Mouse (Mus musculus) olfactory bulb, adult 2 months (tissue): ENCODE results near the gene 2700097O09Rik. TPM values are rescaled to one million over a fixed set of nuclear protein-coding genes. Genes with fewer than 3 reads are reported as not detected.

Experiments
- H3K27ac ChIP-seq: fragments of 200-500 bp; 2 replicates; pipeline ENCODE4 v1.5.1; 2012; ENCODE audit warnings: low read depth, low read length; ENCODE audit not compliant: insufficient read depth
- H3K4me1 ChIP-seq: fragments of 200-500 bp; 2 replicates; pipeline ENCODE4 v1.6.1; 2012; ENCODE audit warnings: low read length; ENCODE audit not compliant: control insufficient read depth, insufficient read depth
- H3K4me3 ChIP-seq: fragments of 200-500 bp; 2 replicates; pipeline ENCODE4 v1.5.1; 2012; ENCODE audit warnings: mild to moderate bottlenecking, low read depth, low read length, moderate library complexity; ENCODE audit not compliant: insufficient read depth
- CTCF ChIP-seq: fragments of 200-500 bp; IDR thresholded peaks from 2 replicates; pipeline ENCODE4 v1.5.1; 2012; ENCODE audit warnings: low read depth, mild to moderate bottlenecking, low read length, moderate library complexity; ENCODE audit not compliant: insufficient read depth
- POLR2A ChIP-seq: fragments of 200-500 bp; IDR thresholded peaks from 2 replicates; pipeline ENCODE4 v1.6.1; 2012; ENCODE audit warnings: mild to moderate bottlenecking, low read depth, low read length, moderate library complexity; ENCODE audit not compliant: insufficient read depth
- WGBS: fragments of 180-500 bp; shearing (Covaris S2); methylation state at CpG from one replicate; pipeline ENCODE4 v1.1.7; 2018; 5-methylcytosine and 5-hydroxymethylcytosine counted together
- polyA plus RNA-seq: library from polyadenylated mRNA; stranded (reverse); fragments of >200 nt; gene quantifications from 2 replicates; pipeline ENCODE4 v1.2.4, GENCODE M21; 2012; ENCODE audit warnings: low replicate concordance; ENCODE audit not compliant: missing spikeins, insufficient read depth, insufficient read length

2700097O09Rik gene
- polyA plus RNA-seq, 1 experiment, result not detected

GRCm38 (mm10) chr12:55062141-55062540 lies 17.8 kb downstream of the 2700097O09Rik start:
- Histone ChIP-seq H3K27ac (no peak overlapping the region), H3K4me3 (no peak overlapping the region), H3K4me1 (no peaks in the 10 kb centered on the region)
- 86% methylated on average over 1 of the region's 1 CpGs for WGBS
- no peak for TF ChIP-seq POLR2A
- no peak for TF ChIP-seq CTCF

- TF ChIP-seq POLR2A (no peak), CTCF (no peak)
- 60% methylated on average over 10 of the region's 10 CpGs for WGBS
- H3K27ac ChIP-seq, result no peak overlapping the region
- no peak overlapping the region for H3K4me3 ChIP-seq
- no peaks in the 10 kb centered on the region for H3K4me1 ChIP-seq
These were observed 18.9 kb downstream of the 2700097O09Rik start for GRCm38 (mm10) chr12:55061006-55061405.

DNA sequence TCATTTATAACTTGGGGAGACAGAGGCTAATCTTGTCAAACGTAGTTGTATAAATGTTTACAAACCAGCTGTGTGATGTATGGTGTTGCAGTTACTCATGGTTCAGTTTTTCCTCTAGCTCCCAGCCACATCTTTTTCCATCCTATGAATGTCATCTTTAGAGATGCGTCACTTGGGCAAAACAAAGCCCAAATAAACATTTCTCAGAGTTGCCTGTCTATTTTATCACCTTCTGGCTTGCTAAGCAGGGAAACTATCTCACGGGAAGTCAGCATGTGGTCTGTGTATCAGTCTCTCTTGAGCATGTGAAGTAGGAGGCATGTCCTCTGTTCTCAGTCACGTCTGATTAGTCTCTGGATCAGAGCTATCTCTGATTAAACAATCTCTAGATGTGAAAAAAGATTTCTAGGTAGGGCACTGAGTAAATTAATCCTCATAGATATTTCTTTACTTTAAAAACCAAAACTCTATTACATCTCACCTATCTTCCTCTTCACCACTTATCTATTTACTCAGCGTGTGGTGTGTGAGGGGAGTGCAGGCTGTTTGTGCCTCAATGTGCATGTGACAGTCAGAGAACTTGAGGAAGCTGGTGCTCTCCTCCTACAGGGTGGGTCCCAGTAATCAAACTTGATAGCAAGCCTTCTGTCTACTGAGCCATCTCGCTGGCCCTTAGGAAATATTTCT lies 19.6 kb downstream of the 2700097O09Rik start:
- H3K4me3 ChIP-seq, result no peak overlapping the region
- no peaks in the 10 kb centered on the region for H3K4me1 ChIP-seq
- TF ChIP-seq POLR2A (no peak), CTCF (no peak)
- 86% methylated on average over 6 of the region's 6 CpGs for WGBS
- no peak overlapping the region for H3K27ac ChIP-seq

DNA sequence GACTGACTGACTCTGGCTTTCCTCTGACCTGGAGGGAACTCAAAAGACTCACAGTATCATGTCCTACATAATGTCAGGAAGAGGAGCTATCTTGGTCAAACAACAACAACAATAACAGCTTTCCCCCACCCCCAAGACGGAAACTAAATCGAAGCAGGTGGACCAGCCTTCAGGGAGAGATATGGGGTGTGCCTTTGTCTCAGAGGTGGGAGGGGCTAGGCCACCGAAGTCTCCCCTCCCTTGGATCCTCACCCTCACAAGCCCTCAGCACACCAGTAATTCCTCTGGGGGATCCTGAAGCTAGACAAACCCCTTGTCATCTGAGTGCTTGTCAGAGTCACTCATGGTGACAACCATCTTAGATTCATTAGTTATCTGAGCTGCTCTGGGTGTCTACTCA lies 20.1 kb downstream of the 2700097O09Rik start:
- no peak overlapping the region for H3K4me3 ChIP-seq
- H3K4me1 ChIP-seq, result no peaks in the 10 kb centered on the region
- TF ChIP-seq CTCF (no peak), POLR2A (no peak)
- WGBS, result 76% methylated on average over 3 of the region's 3 CpGs
- H3K27ac ChIP-seq, result no peak overlapping the region

- no peak overlapping the region for H3K4me3 ChIP-seq
- 59% methylated on average over 6 of the region's 6 CpGs for WGBS
- H3K4me1 ChIP-seq, result no peaks in the 10 kb centered on the region
- no peak overlapping the region for H3K27ac ChIP-seq
- no peak for TF ChIP-seq POLR2A
- TF ChIP-seq CTCF, result no peak
These were observed 20.9 kb downstream of the 2700097O09Rik start for GRCm38 (mm10) chr12:55058865-55059615.

DNA sequence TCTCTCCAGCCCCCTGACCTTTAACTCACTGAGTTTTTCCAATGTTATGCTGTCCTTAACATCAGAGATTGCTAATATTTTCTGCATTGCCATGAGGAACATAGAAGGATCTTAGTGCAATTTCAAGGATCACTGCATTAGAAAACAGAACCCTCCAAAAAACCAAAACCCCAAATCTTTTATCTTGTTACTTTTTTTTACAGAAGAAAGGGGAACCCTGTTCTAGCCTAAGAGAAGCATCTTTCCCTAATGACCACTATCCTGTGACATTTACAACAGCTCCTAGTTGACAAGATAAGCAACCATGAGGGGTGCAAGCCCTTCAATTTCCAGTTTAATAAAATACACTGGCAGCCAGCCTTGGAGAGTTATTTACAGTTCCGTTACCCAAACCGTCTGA lies 23.2 kb downstream of the 2700097O09Rik start:
- TF ChIP-seq CTCF (no peak), POLR2A (no peak)

GRCm38 (mm10) chr12:55054551-55055241 lies 25.2 kb downstream of the 2700097O09Rik start:
- 96% methylated on average over 2 of the region's 2 CpGs for WGBS
- Histone ChIP-seq H3K4me3 (no peak overlapping the region), H3K27ac (no peak overlapping the region), H3K4me1 (no peaks in the 10 kb centered on the region)
- TF ChIP-seq CTCF (no peak), POLR2A (no peak)

More for the DNA sequence above, 23.2 kb downstream of the 2700097O09Rik start:
- Histone ChIP-seq H3K27ac (no peak overlapping the region), H3K4me1 (no peaks in the 10 kb centered on the region), H3K4me3 (no peak overlapping the region)
- 49% methylated on average over 2 of the region's 2 CpGs for WGBS

DNA sequence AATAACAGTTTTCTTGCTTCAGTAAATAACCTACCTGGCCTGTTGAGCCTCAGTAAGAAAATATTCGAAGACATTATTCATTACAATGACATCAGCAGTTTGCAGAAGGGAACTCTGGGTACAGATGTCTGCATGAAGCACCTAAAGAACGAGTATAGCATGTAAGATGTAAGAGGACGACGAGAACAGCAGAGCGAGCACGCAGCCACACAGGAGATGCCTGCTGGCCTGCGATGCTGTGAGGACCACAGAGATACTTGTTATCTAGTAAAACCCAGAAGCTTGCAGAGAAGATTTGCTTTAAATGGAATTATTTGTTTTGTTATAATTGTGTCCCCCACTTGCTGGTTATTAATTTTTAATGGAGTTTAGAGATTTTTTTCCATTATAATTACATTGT lies 26.6 kb downstream of the 2700097O09Rik start:
- no peaks in the 10 kb centered on the region for H3K4me1 ChIP-seq
- WGBS, result 95% methylated on average over 7 of the region's 7 CpGs
- no peak overlapping the region for H3K4me3 ChIP-seq
- H3K27ac ChIP-seq, result no peak overlapping the region
- TF ChIP-seq CTCF, result no peak
- no peak for TF ChIP-seq POLR2A
